Mouse (Mus musculus): Measurements from ENCODE around the gene Hectd1. TPM values are rescaled to one million over a fixed set of nuclear protein-coding genes. Genes with fewer than 3 reads are reported as not detected.

Gene Hectd1
- total and polyA plus RNA-seq, 2 experiments = 15.1 to 96.1 TPM

GRCm38 (mm10) chr12:51710154-51710553 is 119.2 kb downstream of the Hectd1 start:
- no peak overlapping the region for H3K4me3 ChIP-seq (ENCODE audit: insufficient read depth, low read depth, low read length)
- no peak overlapping the region for H3K27ac ChIP-seq (replicated peaks; ENCODE audit: insufficient read depth, low read depth, low read length)
- no peak overlapping the region for H3K9ac ChIP-seq (ENCODE audit: low read depth, low read length)
- H3K36me3 ChIP-seq (ENCODE audit: control insufficient read depth, insufficient read depth, low read length) = no peaks in the 10 kb centered on the region
- DNase-seq (ENCODE audit: extremely low read depth, low read depth, low spot score) = no peak
- TF ChIP-seq POLR2A (IDR thresholded peaks at IDR 0.05; ENCODE audit: extremely low read depth, insufficient read depth, low read length) (no peak), CTCF (IDR thresholded peaks at IDR 0.05; ENCODE audit: low read depth, low read length) (no peak)
- 72% methylated on average over 5 of the region's 5 CpGs for WGBS
- no peaks in the 10 kb centered on the region for H3K4me1 ChIP-seq (ENCODE audit: control insufficient read depth, insufficient read depth, low read length)
- 0 out of 2 replicates have a peak, but pooled peaks cover 2% of the 10 kb centered on the region for H3K79me2 ChIP-seq (ENCODE audit: control insufficient read depth, insufficient read depth, low read length)
- no peaks in the 10 kb centered on the region for H3K27me3 ChIP-seq (ENCODE audit: control insufficient read depth, insufficient read depth, low read length)

- no peaks in the 10 kb centered on the region for H3K27me3 ChIP-seq (ENCODE audit: control insufficient read depth, insufficient read depth, low read length)
- DNase-seq (ENCODE audit: extremely low read depth, low read depth, low spot score) = no peak
- H3K4me1 ChIP-seq (ENCODE audit: control insufficient read depth, insufficient read depth, low read length) = no peaks in the 10 kb centered on the region
- TF ChIP-seq POLR2A (IDR thresholded peaks at IDR 0.05; ENCODE audit: extremely low read depth, insufficient read depth, low read length) = no peak
- no peak for TF ChIP-seq CTCF (IDR thresholded peaks at IDR 0.05; ENCODE audit: low read depth, low read length)
- H3K27ac ChIP-seq (replicated peaks; ENCODE audit: insufficient read depth, low read depth, low read length) = no peak overlapping the region
- WGBS = 80% methylated on average over 3 of the region's 3 CpGs
- H3K36me3 ChIP-seq (ENCODE audit: control insufficient read depth, insufficient read depth, low read length) = no peaks in the 10 kb centered on the region
- H3K9ac ChIP-seq (ENCODE audit: low read depth, low read length) = no peak overlapping the region
- 0 out of 2 replicates have a peak, but pooled peaks cover 2% of the 10 kb centered on the region for H3K79me2 ChIP-seq (ENCODE audit: control insufficient read depth, insufficient read depth, low read length)
- H3K4me3 ChIP-seq (ENCODE audit: insufficient read depth, low read depth, low read length) = no peak overlapping the region
Observed at GRCm38 (mm10) chr12:51709741-51710140, 119.6 kb downstream of the Hectd1 start.

- no peak for DNase-seq (ENCODE audit: extremely low read depth, low read depth, low spot score)
- H3K27me3 ChIP-seq (ENCODE audit: control insufficient read depth, insufficient read depth, low read length) = no peaks in the 10 kb centered on the region
- no peaks in the 10 kb centered on the region for H3K36me3 ChIP-seq (ENCODE audit: control insufficient read depth, insufficient read depth, low read length)
- peak overlapping the region; percentile 16; the same call in 1 of the 2 replicates for H3K27ac ChIP-seq (replicated peaks; ENCODE audit: insufficient read depth, low read depth, low read length)
- WGBS = 79% methylated on average over 14 of the region's 14 CpGs
- no peak overlapping the region for H3K9ac ChIP-seq (ENCODE audit: low read depth, low read length)
- 0 out of 2 replicates have a peak, but pooled peaks cover 2% of the 10 kb centered on the region for H3K79me2 ChIP-seq (ENCODE audit: control insufficient read depth, insufficient read depth, low read length)
- H3K4me1 ChIP-seq (ENCODE audit: control insufficient read depth, insufficient read depth, low read length) = no peaks in the 10 kb centered on the region
- H3K4me3 ChIP-seq (ENCODE audit: insufficient read depth, low read depth, low read length) = no peak overlapping the region; the same call in 1 of the 2 replicates
- no peak for TF ChIP-seq CTCF (IDR thresholded peaks at IDR 0.05; ENCODE audit: low read depth, low read length)
- no peak for TF ChIP-seq POLR2A (IDR thresholded peaks at IDR 0.05; ENCODE audit: extremely low read depth, insufficient read depth, low read length)
Observed at GRCm38 (mm10) chr12:51708941-51709686, 120.2 kb downstream of the Hectd1 start.

- TF ChIP-seq POLR2A (IDR thresholded peaks at IDR 0.05; ENCODE audit: extremely low read depth, insufficient read depth, low read length) = no peak
- TF ChIP-seq CTCF (IDR thresholded peaks at IDR 0.05; ENCODE audit: low read depth, low read length) = no peak
- peak; percentile 31 for DNase-seq (ENCODE audit: extremely low read depth, low read depth, low spot score)
- H3K27me3 ChIP-seq (ENCODE audit: control insufficient read depth, insufficient read depth, low read length) = no peaks in the 10 kb centered on the region
- H3K79me2 ChIP-seq (ENCODE audit: control insufficient read depth, insufficient read depth, low read length) = 0 out of 2 replicates have a peak, but pooled peaks cover 2% of the 10 kb centered on the region
- no peaks in the 10 kb centered on the region for H3K36me3 ChIP-seq (ENCODE audit: control insufficient read depth, insufficient read depth, low read length)
- no peak overlapping the region for H3K9ac ChIP-seq (ENCODE audit: low read depth, low read length)
- WGBS = 88% methylated on average over 5 of the region's 5 CpGs
- H3K27ac ChIP-seq (replicated peaks; ENCODE audit: insufficient read depth, low read depth, low read length) = no peak overlapping the region
- no peaks in the 10 kb centered on the region for H3K4me1 ChIP-seq (ENCODE audit: control insufficient read depth, insufficient read depth, low read length)
- H3K4me3 ChIP-seq (ENCODE audit: insufficient read depth, low read depth, low read length) = no peak overlapping the region
Observed at GRCm38 (mm10) chr12:51706673-51707235, 122.6 kb downstream of the Hectd1 start.

GRCm38 (mm10) chr12:51705778-51706177 is 123.6 kb downstream of the Hectd1 start:
- no peaks in the 10 kb centered on the region for H3K4me1 ChIP-seq (ENCODE audit: control insufficient read depth, insufficient read depth, low read length)
- no peak overlapping the region for H3K4me3 ChIP-seq (ENCODE audit: insufficient read depth, low read depth, low read length)
- H3K79me2 ChIP-seq (ENCODE audit: control insufficient read depth, insufficient read depth, low read length) = peaks cover 5% of the 10 kb centered on the region; the same call in 1 of the 2 replicates
- DNase-seq (ENCODE audit: extremely low read depth, low read depth, low spot score) = no peak
- no peak overlapping the region for H3K9ac ChIP-seq (ENCODE audit: low read depth, low read length)
- no peaks in the 10 kb centered on the region for H3K36me3 ChIP-seq (ENCODE audit: control insufficient read depth, insufficient read depth, low read length)
- WGBS = 70% methylated on average over 12 of the region's 12 CpGs
- no peak overlapping the region for H3K27ac ChIP-seq (replicated peaks; ENCODE audit: insufficient read depth, low read depth, low read length)
- TF ChIP-seq CTCF (IDR thresholded peaks at IDR 0.05; ENCODE audit: low read depth, low read length) (no peak), POLR2A (IDR thresholded peaks at IDR 0.05; ENCODE audit: extremely low read depth, insufficient read depth, low read length) (no peak)
- no peaks in the 10 kb centered on the region for H3K27me3 ChIP-seq (ENCODE audit: control insufficient read depth, insufficient read depth, low read length)

- H3K27me3 ChIP-seq (ENCODE audit: control insufficient read depth, insufficient read depth, low read length) = no peaks in the 10 kb centered on the region
- WGBS = 91% methylated on average over 7 of the region's 7 CpGs
- H3K36me3 ChIP-seq (ENCODE audit: control insufficient read depth, insufficient read depth, low read length) = no peaks in the 10 kb centered on the region
- H3K4me3 ChIP-seq (ENCODE audit: insufficient read depth, low read depth, low read length) = no peak overlapping the region
- H3K9ac ChIP-seq (ENCODE audit: low read depth, low read length) = no peak overlapping the region
- no peaks in the 10 kb centered on the region for H3K4me1 ChIP-seq (ENCODE audit: control insufficient read depth, insufficient read depth, low read length)
- peaks cover 5% of the 10 kb centered on the region; the same call in 1 of the 2 replicates for H3K79me2 ChIP-seq (ENCODE audit: control insufficient read depth, insufficient read depth, low read length)
- DNase-seq (ENCODE audit: extremely low read depth, low read depth, low spot score) = no peak
- no peak overlapping the region for H3K27ac ChIP-seq (replicated peaks; ENCODE audit: insufficient read depth, low read depth, low read length)
- no peak for TF ChIP-seq CTCF (IDR thresholded peaks at IDR 0.05; ENCODE audit: low read depth, low read length)
- TF ChIP-seq POLR2A (IDR thresholded peaks at IDR 0.05; ENCODE audit: extremely low read depth, insufficient read depth, low read length) = no peak
Observed at GRCm38 (mm10) chr12:51704572-51704971, 124.8 kb downstream of the Hectd1 start.

Measured in liver, adult 2 months (tissue).